Mouse (Mus musculus) right cerebral cortex, postnatal 14 days (tissue): Measurements from ENCODE around the gene Cd93.

Experiments
- DNase-seq: peaks from one replicate; pipeline ENCODE4 v3.0.0; 2022

Gene Cd93

GRCm38 (mm10) chr2:148398901-148399685, 44.3 kb downstream of the Cd93 start:
- DNase-seq: no peak

- DNase-seq: no peak
These were observed 45.6 kb downstream of the Cd93 start for GRCm38 (mm10) chr2:148397784-148398100.

- no peak for DNase-seq
These were observed 46.2 kb downstream of the Cd93 start for GRCm38 (mm10) chr2:148397015-148397783.

- no peak for DNase-seq
These were observed 47.2 kb downstream of the Cd93 start for GRCm38 (mm10) chr2:148396209-148396608.

- peak; percentile 63 for DNase-seq
These were observed 48.0 kb downstream of the Cd93 start, which contains the start of gene Sstr4 for GRCm38 (mm10) chr2:148395131-148396051. Gene Sstr4, plus strand, starts transcription at chr2:148395344.

- DNase-seq: no peak
These were observed 49.5 kb downstream of the Cd93 start for GRCm38 (mm10) chr2:148393846-148394245.

- DNase-seq: no peak
These were observed 50.2 kb downstream of the Cd93 start for GRCm38 (mm10) chr2:148393149-148393548.

- DNase-seq: no peak
These were observed 55.4 kb downstream of the Cd93 start for GRCm38 (mm10) chr2:148387652-148388581.

GRCm38 (mm10) chr2:148386927-148387326, 56.4 kb downstream of the Cd93 start:
- no peak for DNase-seq
